Mouse (Mus musculus): ENCODE data around the gene Vrk3.

DNA sequence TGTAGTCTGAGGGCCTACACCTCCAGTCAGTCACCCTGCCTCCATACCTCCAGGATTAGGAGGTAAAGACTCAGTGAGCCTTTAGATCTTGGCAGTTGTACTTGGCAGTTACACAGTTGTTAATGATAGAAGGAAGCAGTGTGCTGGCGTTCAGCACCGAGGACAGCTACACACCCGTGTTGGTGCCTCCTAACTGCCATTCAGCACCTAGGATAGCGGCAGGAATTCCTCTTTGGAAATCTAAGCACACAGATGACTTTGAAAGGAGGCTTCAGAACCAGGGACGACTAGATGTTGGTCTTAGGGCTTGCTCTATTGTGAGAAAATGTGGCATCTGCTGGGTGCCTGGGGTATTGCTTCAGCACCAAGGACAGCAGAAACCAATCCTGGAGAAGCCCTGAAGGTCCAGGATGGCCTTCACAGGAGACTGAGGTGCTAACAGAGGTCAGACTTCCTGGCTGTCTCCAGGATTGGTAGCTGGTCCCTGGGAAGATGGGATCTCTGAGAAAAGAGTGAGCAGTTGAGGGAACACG lies 21.9 kb downstream of the Vrk3 start:
- TF ChIP-seq TAL1 (IDR thresholded peaks at IDR 0.05; ENCODE audit: low read length) (no peak), GATA1 (IDR thresholded peaks at IDR 0.05; ENCODE audit: low read length) (no peak)

All from erythroblast, embryonic 14.5 days (primary cell).